Mouse (Mus musculus): ENCODE data around the gene Hspb6. TPM values are rescaled to one million over a fixed set of nuclear protein-coding genes. Genes with fewer than 3 reads are reported as not detected.
A peak's percentile ranks its signal among the peaks of the same experiment; 100 is the strongest.

Hspb6 gene
- 7.8 and 9.9 TPM in 2 replicates for polyA plus RNA-seq (2015; fragmentation: Nextera tagmentation; extraction: Ambion mirVana)

DNA sequence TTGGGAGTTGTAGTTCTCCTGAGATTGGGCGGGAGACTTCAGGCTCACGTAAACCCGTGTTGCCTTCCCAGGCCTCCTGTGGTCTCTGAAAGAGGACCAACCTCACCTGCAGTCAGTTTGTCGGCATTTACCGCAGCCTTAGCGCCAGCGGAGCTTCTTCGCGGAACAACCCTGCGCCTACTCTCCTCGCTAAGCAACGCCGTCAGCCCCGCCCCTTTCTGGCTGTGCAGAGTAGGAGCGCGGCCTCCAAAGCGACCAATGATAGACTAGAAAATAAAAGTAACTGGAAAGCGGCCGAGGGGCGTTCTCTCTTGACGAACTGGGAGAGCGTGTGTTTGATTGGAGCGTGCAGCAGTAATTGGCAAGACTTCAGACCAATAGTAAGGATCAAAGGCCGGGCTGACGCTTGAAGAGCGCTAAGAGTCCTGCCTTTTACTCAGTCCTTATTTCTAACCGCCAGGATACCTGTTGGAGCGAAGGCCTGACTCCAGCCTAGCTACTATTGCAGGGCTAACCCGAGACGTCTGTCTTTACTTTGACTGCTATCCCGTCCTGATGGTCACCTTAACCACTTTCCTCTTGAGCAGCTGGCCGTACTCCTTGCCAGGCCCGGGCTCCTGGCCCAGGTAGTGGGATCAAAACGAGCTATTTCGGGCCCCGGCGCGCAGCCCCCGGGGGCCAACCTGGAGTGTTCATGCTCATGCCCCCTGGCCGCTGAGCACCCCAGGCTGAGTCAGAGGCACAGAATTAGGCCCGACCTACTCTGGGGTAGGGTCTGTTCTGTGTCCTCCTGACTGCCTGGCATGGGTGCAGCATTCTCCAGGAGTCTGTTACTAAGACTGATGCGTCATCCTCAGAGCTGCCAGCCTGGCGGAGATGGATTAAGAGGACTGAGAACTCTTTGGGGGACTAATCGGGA lies at the start of gene Hspb6, which contains the start of gene Proser3:
TSS of gene Hspb6 (plus strand) at position 77 of the 919 bp plus-strand sequence.
TSS of gene Proser3 (minus strand) at position 198 of the 919 bp plus-strand sequence.
- ATAC-seq (replicated peaks), result peak; percentile 96
- Histone ChIP-seq H3K36me3 (replicated peaks) (peaks cover 28% of the 10 kb centered on the region; the same call in 1 of the 2 replicates), H3K9me3 (no peaks in the 10 kb centered on the region), H3K27ac (peak within 1 kb of the TSS; percentile 97), H3K4me2 (peak within 1 kb of the TSS; percentile 90), H3K4me3 (peak within 1 kb of the TSS; percentile 71), H3K9ac (peak within 1 kb of the TSS; percentile 62), H3K4me1 (peaks cover 15% of the 10 kb centered on the region), H3K27me3 (replicated peaks) (no peaks in the 10 kb centered on the region)
- whole genome bisulfite sequencing, result under 1% methylated on average over 44 of the region's 44 CpGs

DNA sequence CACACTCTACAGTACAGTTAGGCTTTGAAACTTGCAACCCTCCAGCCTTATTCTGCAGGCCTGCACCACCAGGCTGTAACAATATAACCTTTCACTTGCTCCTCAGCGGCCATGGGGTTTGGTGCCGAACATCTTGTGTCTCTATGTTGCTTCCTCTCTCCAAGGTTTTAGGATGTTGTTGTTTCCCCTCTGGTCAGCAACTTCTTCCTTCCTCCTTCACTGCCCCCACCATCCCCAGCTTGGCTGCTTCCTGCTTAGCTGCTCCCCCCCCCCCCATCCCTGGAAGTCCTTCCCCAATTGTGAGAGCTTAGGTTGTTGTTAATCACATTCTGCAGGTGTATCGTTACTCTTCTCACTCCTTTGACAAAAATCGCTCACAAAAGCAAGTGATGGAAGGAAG lies 43.9 kb upstream of the Hspb6 start:
- Histone ChIP-seq H3K4me3 (no peak overlapping the region), H3K27ac (no peak overlapping the region), H3K36me3 (replicated peaks) (no peaks in the 10 kb centered on the region), H3K9ac (no peak overlapping the region), H3K9me3 (no peaks in the 10 kb centered on the region), H3K27me3 (replicated peaks) (no peaks in the 10 kb centered on the region), H3K4me1 (no peaks in the 10 kb centered on the region), H3K4me2 (no peak overlapping the region)
- 64% methylated on average over 4 of the region's 4 CpGs for WGBS
- no peak for ATAC-seq (replicated peaks)

DNA sequence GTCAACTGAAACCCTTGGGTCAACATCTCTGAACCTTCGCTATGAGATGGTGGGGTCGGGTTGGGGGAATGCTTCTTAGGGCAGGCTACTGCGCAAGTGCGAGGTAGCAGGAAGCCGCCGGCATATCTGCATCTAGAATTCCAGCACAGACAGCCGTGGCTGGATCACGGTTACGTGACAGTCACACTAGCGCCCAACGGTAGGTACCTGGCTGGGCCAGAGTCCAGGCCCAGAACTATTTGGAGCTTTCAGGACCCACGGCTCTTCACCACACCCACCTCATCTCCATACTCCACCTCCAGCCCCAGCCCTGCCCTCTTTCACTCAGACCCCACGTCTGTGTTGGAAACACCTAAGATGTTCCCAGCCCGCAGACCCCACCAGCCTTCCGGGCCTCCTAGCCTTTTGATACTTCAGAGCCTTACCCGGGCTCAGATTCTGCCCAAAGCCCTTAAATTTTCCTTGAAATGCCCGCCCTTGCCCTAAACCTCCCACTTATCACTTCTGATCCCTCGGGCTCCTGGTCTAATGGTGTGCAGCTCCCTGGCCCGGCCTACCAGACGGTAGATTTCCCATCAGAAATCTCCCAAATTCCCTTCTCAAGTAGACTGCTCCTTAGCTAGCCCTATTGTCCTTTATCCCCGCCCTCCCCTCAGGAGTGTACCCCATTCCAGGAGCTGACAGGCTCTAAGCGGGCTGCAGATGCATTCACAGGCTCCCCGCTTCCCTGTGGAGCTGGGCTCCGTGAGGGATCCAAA lies 36.8 kb upstream of the Hspb6 start:
- H3K4me1 ChIP-seq, result no peaks in the 10 kb centered on the region; the same call in 1 of the 2 replicates
- no peaks in the 10 kb centered on the region for H3K36me3 ChIP-seq (replicated peaks)
- WGBS, result 62% methylated on average over 24 of the region's 24 CpGs
- H3K4me3 ChIP-seq, result no peak overlapping the region
- H3K27me3 ChIP-seq (replicated peaks), result no peaks in the 10 kb centered on the region
- no peaks in the 10 kb centered on the region for H3K9me3 ChIP-seq
- ATAC-seq (replicated peaks), result no peak
- no peak overlapping the region for H3K4me2 ChIP-seq
- H3K27ac ChIP-seq, result no peak overlapping the region
- no peak overlapping the region for H3K9ac ChIP-seq

DNA sequence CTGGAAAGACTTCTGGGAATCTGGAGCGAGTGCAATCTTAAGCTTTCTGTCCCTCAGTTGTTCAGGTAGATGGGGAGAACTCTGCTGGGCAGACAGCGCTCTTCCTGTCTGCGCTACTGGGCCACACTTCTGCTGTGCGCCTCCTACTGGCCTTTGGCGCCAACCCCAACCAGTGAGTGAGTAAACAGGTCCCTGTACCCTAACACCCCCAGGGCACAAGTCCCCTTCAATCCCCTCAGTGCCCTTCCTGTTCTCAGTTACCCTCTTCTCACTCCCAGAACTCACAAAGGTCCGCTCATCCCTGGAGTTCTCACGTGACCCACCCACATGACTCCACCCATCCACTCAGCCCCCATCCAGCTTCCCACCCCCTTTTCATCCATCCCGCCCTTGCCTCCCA lies 33.7 kb upstream of the Hspb6 start:
- H3K27ac ChIP-seq, result no peak overlapping the region
- H3K9me3 ChIP-seq, result no peaks in the 10 kb centered on the region
- no peaks in the 10 kb centered on the region for H3K27me3 ChIP-seq (replicated peaks)
- no peak overlapping the region for H3K4me2 ChIP-seq
- H3K9ac ChIP-seq, result no peak overlapping the region
- H3K36me3 ChIP-seq (replicated peaks), result peaks cover 5% of the 10 kb centered on the region; the same call in 1 of the 2 replicates
- no peak for ATAC-seq (replicated peaks)
- WGBS, result 37% methylated on average over 8 of the region's 8 CpGs
- no peak overlapping the region for H3K4me3 ChIP-seq
- H3K4me1 ChIP-seq, result peaks cover 9% of the 10 kb centered on the region; the same call in 1 of the 2 replicates

DNA sequence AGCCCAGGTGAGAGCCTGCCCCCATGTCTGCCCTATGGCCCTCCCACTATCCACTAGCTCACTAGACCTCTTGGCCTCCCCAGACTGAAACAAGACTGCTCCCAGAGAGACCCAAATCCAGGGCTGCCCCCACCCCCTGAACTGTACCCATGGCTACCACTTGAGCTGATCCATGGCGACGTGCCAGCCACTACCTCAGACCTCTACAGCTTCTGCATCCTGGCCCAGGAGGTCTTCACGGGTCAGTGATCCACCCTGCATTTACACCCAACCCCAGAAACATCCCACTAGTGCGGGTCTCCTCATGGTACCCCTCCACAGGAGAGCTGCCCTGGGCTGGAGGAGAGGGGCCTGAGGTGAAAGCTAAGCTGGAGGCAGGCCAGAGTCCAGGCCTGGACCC lies 31.6 kb upstream of the Hspb6 start:
- 42% methylated on average over 4 of the region's 4 CpGs for WGBS
- no peak overlapping the region for H3K27ac ChIP-seq
- no peaks in the 10 kb centered on the region for H3K27me3 ChIP-seq (replicated peaks)
- no peak overlapping the region for H3K4me3 ChIP-seq
- H3K9me3 ChIP-seq, result no peaks in the 10 kb centered on the region
- ATAC-seq (replicated peaks), result no peak
- H3K9ac ChIP-seq, result no peak overlapping the region
- no peak overlapping the region for H3K4me2 ChIP-seq
- peaks cover 9% of the 10 kb centered on the region; the same call in 1 of the 2 replicates for H3K4me1 ChIP-seq
- peaks cover 24% of the 10 kb centered on the region; the same call in 1 of the 2 replicates for H3K36me3 ChIP-seq (replicated peaks)

DNA sequence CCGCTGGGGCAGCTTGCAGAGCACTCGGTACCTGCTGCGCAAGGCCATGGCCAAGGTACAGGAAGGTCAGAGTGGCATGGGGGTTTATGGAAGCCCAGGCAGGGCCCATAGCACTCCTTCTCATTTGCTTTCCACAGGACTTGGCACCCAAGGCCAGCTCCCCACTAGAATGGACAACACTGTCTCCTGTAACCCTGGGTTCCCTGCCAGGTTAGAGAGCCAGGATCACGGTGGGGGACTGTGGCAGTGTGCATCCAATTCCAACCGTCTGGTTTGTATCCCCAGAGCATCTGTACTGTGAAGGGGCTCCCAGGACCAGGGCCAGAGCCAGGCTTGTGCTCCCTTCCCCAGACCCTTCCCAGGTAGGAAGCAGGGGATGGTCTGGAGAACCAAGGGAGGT lies 31.1 kb upstream of the Hspb6 start:
- Histone ChIP-seq H3K4me1 (peaks cover 9% of the 10 kb centered on the region; the same call in 1 of the 2 replicates), H3K27ac (peak overlapping the region; percentile 29; the same call in 1 of the 2 replicates), H3K9ac (no peak overlapping the region), H3K36me3 (replicated peaks) (peaks cover 28% of the 10 kb centered on the region; the same call in 1 of the 2 replicates), H3K4me2 (no peak overlapping the region), H3K4me3 (no peak overlapping the region), H3K9me3 (no peaks in the 10 kb centered on the region), H3K27me3 (replicated peaks) (no peaks in the 10 kb centered on the region)
- ATAC-seq (replicated peaks), result peak; percentile 24; the same call in 1 of the 2 replicates
- WGBS, result 72% methylated on average over 5 of the region's 5 CpGs

DNA sequence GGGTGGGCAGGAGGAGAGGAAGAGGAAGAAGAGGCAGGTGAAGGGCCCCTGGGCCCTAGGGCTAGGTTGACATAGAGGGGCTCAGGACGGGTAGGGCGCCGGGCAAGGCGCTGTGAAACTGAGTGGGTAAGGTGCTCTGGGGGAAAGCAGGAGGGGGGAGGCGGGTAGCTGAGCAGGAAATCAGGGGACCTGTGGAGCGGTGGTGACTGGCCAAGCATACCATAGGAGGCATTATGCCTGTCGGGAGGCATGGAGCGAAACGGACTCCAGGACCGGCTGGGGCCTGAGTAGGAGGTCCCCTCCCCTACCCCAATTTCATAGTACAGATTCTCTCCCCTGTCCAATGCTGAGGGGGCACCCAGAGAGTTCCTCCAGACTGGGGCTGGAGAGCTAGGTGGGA lies 29.1 kb upstream of the Hspb6 start:
- no peak overlapping the region for H3K27ac ChIP-seq
- H3K36me3 ChIP-seq (replicated peaks), result peaks cover 48% of the 10 kb centered on the region
- no peak overlapping the region for H3K4me3 ChIP-seq
- no peaks in the 10 kb centered on the region for H3K27me3 ChIP-seq (replicated peaks)
- no peak overlapping the region for H3K4me2 ChIP-seq
- WGBS, result 79% methylated on average over 10 of the region's 10 CpGs
- no peak; the same call in 1 of the 2 replicates for ATAC-seq (replicated peaks)
- H3K9ac ChIP-seq, result no peak overlapping the region
- H3K4me1 ChIP-seq, result peaks cover 9% of the 10 kb centered on the region; the same call in 1 of the 2 replicates
- H3K9me3 ChIP-seq, result no peaks in the 10 kb centered on the region

DNA sequence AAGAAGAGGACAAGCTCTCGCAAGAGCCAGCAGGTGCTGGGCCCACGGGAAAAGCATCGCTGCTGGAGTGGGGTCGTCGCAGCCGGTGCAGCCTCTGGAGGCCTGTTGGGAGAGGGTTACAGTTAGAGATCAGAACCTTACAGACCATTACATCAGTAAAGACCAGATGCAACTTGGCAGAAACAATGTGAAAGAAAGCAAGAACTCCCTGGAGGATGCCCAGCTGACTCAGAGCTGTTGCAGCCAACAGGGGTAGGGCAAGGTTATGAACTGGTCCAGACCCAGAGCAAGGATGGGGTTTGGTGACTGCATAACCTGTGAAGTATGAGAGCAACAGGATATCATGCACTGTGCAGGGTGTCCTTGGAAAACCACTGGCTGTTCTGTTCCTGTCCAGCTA lies 27.5 kb upstream of the Hspb6 start:
- ATAC-seq (replicated peaks), result no peak
- H3K4me3 ChIP-seq, result no peak overlapping the region
- H3K9me3 ChIP-seq, result no peaks in the 10 kb centered on the region
- peaks cover 9% of the 10 kb centered on the region; the same call in 1 of the 2 replicates for H3K4me1 ChIP-seq
- peaks cover 64% of the 10 kb centered on the region for H3K36me3 ChIP-seq (replicated peaks)
- H3K27me3 ChIP-seq (replicated peaks), result no peaks in the 10 kb centered on the region
- no peak overlapping the region for H3K9ac ChIP-seq
- no peak overlapping the region for H3K27ac ChIP-seq
- H3K4me2 ChIP-seq, result no peak overlapping the region
- WGBS, result 81% methylated on average over 6 of the region's 6 CpGs

DNA sequence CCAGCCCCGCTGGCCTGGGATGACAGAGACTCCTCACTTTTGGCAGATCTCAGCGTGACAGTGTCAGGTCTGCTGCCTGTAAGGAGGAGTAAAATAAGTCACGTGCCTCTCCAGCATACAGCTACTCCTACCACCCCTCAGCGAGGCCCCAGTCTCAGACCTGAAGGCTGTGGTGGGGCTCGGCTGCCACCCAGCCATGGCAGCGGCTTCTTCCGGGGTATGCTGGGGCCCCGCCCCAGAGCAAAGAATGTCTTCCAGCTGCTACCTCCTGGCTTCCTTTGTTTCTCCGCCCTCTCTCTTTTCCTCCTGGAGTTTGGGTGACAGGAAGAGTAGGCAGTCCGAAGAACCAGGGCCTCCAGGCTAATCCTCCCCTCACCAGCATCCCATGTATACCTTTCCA lies 26.0 kb upstream of the Hspb6 start:
- peaks cover 77% of the 10 kb centered on the region for H3K36me3 ChIP-seq (replicated peaks)
- H3K4me3 ChIP-seq, result no peak overlapping the region
- H3K27me3 ChIP-seq (replicated peaks), result no peaks in the 10 kb centered on the region
- WGBS, result 44% methylated on average over 10 of the region's 10 CpGs
- 0 out of 2 replicates have a peak, but pooled peaks cover 4% of the 10 kb centered on the region for H3K4me1 ChIP-seq
- no peak overlapping the region for H3K4me2 ChIP-seq
- no peaks in the 10 kb centered on the region for H3K9me3 ChIP-seq
- no peak for ATAC-seq (replicated peaks)
- no peak overlapping the region for H3K9ac ChIP-seq
- H3K27ac ChIP-seq, result no peak overlapping the region

DNA sequence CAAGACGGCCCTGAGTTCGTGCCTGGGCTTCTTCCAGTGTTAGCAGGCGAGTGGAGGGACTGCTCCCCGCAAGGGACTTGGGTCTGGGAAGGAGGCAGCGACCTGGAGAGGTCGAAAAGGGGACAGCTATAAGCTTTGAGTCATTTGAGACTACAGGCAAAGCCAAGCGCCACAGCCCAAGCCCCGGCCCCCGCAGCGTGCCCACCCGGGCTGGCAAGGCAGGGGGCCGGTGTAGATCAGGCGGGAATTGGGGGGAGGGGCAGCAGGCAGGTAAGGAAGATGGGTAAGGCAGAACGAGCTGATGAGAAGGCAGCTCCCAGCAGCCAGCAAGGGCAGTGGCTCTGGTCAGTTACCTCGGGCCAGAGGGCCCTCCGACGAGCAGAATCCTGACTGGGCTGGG lies 25.6 kb upstream of the Hspb6 start:
- Histone ChIP-seq H3K36me3 (replicated peaks) (peaks cover 79% of the 10 kb centered on the region), H3K9me3 (no peaks in the 10 kb centered on the region), H3K9ac (no peak overlapping the region), H3K4me1 (peaks cover 5% of the 10 kb centered on the region), H3K27ac (0 out of 2 replicates have a peak overlapping the region, but pooled peaks have one; percentile 13), H3K4me2 (no peak overlapping the region), H3K27me3 (replicated peaks) (no peaks in the 10 kb centered on the region), H3K4me3 (no peak overlapping the region)
- no peak for ATAC-seq (replicated peaks)
- 33% methylated on average over 17 of the region's 17 CpGs for WGBS

DNA sequence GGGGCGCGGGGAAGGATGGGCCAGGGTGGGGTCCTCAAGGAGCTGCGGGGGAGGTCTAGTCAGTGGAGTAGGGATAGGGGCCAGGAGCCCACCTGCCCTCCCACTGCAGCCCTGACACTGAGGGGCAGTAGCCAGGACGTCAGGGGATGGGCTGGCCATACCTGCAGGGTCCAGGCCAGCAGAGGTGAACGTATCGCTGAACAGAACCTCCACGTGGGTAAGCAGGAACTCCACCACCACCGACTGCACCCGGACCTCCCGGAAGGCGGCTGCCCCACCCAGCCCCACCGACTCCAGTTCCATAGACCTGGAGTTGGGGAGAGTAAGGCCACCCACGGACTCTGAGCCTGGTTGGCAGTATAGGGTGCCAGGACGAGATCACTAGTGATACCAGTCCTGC lies 25.0 kb upstream of the Hspb6 start:
- WGBS, result 74% methylated on average over 14 of the region's 14 CpGs
- ATAC-seq (replicated peaks), result no peak
- no peak overlapping the region for H3K9ac ChIP-seq

DNA sequence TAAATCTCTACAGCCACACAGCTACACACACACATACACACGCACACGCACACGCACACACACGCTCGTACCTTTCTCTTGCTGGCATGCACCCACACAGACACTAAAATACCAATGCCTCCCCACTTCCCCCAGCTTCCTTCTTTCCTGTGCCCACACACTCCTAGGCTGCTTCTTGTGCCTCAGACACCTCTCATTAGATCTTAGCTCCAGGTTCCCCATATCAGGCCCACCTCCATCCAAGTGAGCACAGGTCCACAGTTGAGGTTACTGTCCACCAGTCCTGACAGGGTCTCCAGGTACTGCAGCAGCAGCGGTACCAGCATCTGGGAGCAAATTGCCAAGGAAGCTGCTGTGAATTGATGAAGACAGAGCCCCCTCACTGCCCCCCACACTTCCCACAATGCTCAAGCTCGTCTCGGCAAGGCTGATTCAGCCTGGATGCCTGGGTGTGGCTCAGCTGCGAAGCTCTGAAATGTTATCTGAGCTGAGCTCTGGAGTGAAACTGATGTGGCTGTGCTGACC lies 20.6 kb upstream of the Hspb6 start:
- ATAC-seq (replicated peaks), result no peak
- H3K27me3 ChIP-seq (replicated peaks), result no peaks in the 10 kb centered on the region
- WGBS, result 87% methylated on average over 9 of the region's 9 CpGs
- no peak overlapping the region for H3K27ac ChIP-seq
- no peak overlapping the region for H3K9ac ChIP-seq
- H3K4me3 ChIP-seq, result no peak overlapping the region
- H3K36me3 ChIP-seq (replicated peaks), result peaks cover 55% of the 10 kb centered on the region
- H3K9me3 ChIP-seq, result no peaks in the 10 kb centered on the region
- peaks cover 38% of the 10 kb centered on the region for H3K4me1 ChIP-seq
- peak overlapping the region; percentile 20 for H3K4me2 ChIP-seq

More for the DNA sequence above, 25.0 kb upstream of the Hspb6 start:
- peaks cover 9% of the 10 kb centered on the region for H3K4me1 ChIP-seq
- no peak overlapping the region for H3K4me2 ChIP-seq
- no peak overlapping the region for H3K4me3 ChIP-seq
- H3K36me3 ChIP-seq (replicated peaks), result peaks cover 85% of the 10 kb centered on the region
- H3K27me3 ChIP-seq (replicated peaks), result no peaks in the 10 kb centered on the region
- no peak overlapping the region for H3K27ac ChIP-seq
- no peaks in the 10 kb centered on the region for H3K9me3 ChIP-seq
